Mouse (Mus musculus): ENCODE data around the gene Maff. TPM values are rescaled to one million over a fixed set of nuclear protein-coding genes. Genes with fewer than 3 reads are reported as not detected.

The Maff gene
- polyA plus RNA-seq, 1 experiment from 2014 or later = 0.81 TPM

DNA sequence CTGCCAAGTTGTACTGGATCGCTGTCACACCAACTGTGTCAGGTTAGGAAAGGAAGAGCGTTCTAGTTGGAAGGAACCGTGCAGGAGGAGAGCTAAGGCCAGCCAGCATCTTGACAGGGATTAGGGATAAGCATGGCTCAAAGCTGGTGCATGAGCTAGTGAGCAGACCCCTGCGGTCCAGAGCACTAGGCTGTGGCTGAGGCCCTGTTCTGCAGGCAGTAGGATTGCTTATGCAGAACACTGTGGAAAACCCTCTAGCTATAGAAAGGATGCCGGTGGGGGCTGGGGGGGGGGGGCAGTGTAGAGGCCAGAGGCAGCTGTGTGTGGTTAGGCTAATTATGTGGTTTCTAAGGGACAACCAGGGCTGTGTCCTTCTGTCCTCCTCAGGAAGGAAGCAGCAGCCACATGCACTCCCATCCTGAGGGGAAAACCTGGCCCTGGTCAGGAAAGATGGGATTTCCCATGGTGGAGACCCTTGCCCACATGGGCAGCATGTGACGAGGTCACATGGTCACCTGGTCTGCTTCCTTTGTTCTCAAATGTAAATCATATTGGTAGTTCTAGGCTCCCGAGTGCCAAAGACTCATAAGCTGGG lies 11.3 kb upstream of the Maff start:
- 61% methylated on average over 7 of the region's 7 CpGs for WGBS
- Histone ChIP-seq H3K4me1 (no peaks in the 10 kb centered on the region), H3K36me3 (no peaks in the 10 kb centered on the region), H3K4me3 (replicated peaks) (no peak overlapping the region), H3K9ac (replicated peaks) (no peak overlapping the region), H3K27ac (replicated peaks) (no peak overlapping the region), H3K4me2 (no peak overlapping the region), H3K9me3 (replicated peaks) (no peaks in the 10 kb centered on the region), H3K27me3 (replicated peaks) (no peaks in the 10 kb centered on the region)
- ATAC-seq (ENCODE audit: low FRiP score) = no peak

DNA sequence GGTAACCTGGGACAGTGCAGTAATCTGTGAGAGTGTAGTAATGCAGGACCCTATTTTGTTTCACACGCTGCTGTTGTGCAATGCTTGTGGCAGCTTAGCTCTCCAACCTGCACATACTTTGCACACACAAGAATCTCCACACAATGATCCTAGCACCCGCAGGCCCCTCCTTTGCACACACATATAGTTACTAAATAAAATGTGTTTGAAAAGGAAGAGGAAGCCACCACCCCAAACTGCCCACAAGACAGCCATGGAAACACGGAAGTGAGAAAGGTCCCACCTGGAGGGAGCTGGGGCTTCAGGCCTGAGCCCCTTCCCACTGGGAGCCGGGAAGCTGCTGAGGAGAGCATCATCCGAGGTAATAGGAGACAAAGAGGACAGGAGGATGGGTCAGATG lies 7.4 kb upstream of the Maff start:
- H3K4me2 ChIP-seq = no peak overlapping the region
- H3K27me3 ChIP-seq (replicated peaks) = no peaks in the 10 kb centered on the region
- no peak for ATAC-seq (ENCODE audit: low FRiP score)
- no peaks in the 10 kb centered on the region for H3K4me1 ChIP-seq
- no peaks in the 10 kb centered on the region for H3K9me3 ChIP-seq (replicated peaks)
- H3K4me3 ChIP-seq (replicated peaks) = no peak overlapping the region
- WGBS = 76% methylated on average over 5 of the region's 5 CpGs
- no peak overlapping the region for H3K9ac ChIP-seq (replicated peaks)
- no peak overlapping the region for H3K27ac ChIP-seq (replicated peaks)
- no peaks in the 10 kb centered on the region for H3K36me3 ChIP-seq

DNA sequence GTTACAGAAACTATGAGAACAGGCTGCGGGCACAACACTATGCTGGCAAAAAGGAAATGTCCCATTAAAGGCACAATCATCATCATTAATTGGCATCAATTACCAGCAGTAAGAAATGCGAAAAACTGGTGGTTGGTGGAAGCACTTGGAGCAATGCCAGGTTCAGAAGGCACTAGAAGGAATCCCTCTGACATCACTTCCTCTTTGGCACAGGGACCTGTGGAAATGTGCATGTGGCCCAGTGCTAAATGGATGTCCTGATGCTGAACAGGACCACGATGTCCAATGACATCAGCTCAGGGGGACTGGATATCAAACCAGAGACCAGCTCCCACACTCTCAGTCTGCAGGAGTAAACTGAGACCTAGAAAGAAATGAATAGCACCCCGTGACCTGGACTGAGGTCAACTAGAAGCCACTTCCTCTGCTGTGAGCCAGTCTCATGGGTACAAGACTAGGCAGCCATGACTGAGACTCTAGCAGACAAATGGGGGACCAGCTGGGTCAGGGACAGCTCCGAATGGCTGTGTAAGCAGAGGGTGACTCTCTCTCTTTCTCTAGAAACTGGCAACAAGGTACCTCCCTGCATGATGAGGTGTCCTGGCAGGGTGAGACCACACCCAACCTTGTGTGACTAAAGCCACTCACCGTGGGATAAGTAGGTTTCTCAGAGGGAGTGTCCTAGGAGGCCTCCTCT lies 3.6 kb upstream of the Maff start:
- Histone ChIP-seq H3K36me3 (no peaks in the 10 kb centered on the region), H3K9ac (replicated peaks) (no peak overlapping the region), H3K4me1 (peaks cover 3% of the 10 kb centered on the region), H3K9me3 (replicated peaks) (no peaks in the 10 kb centered on the region), H3K4me2 (no peak overlapping the region), H3K4me3 (replicated peaks) (no peak overlapping the region), H3K27me3 (replicated peaks) (no peaks in the 10 kb centered on the region), H3K27ac (replicated peaks) (no peak overlapping the region)
- no peak for ATAC-seq (ENCODE audit: low FRiP score)
- 76% methylated on average over 6 of the region's 6 CpGs for WGBS

DNA sequence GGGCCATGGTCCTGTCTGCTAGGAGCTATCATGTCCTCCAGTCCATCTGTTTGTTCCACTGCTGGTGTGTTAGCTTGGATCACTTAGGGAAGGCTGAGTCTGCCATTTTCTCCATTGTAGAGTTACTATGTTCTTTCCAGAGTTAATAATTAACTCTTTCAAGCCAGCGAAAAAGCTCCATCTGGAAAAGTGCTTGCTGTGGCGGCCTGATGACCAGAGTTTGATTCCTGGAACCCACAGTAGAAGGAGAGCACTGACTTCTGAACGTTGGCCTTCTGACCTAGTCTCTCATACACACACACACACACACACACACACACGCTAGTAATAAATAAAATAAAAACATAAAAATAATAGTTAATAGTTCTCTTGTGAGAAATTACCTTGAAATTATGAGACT lies 1.8 kb upstream of the Maff start:
- no peak for ATAC-seq (ENCODE audit: low FRiP score)
- WGBS = 53% methylated on average over 4 of the region's 4 CpGs
- no peaks in the 10 kb centered on the region for H3K36me3 ChIP-seq
- no peak overlapping the region for H3K9ac ChIP-seq (replicated peaks)
- H3K4me1 ChIP-seq = peaks cover 17% of the 10 kb centered on the region
- H3K4me2 ChIP-seq = no peak overlapping the region
- H3K27ac ChIP-seq (replicated peaks) = no peak overlapping the region
- H3K4me3 ChIP-seq (replicated peaks) = no peak overlapping the region
- H3K27me3 ChIP-seq (replicated peaks) = peaks cover 9% of the 10 kb centered on the region
- H3K9me3 ChIP-seq (replicated peaks) = no peaks in the 10 kb centered on the region

GRCm38 (mm10) chr15:79347165-79347844 lies 884 bp downstream of the Maff start:
- H3K4me1 ChIP-seq = peaks cover 24% of the 10 kb centered on the region
- H3K4me3 ChIP-seq (replicated peaks) = peak overlapping the region; percentile 85
- H3K36me3 ChIP-seq = no peaks in the 10 kb centered on the region
- H3K9ac ChIP-seq (replicated peaks) = peak overlapping the region; percentile 75
- ATAC-seq (ENCODE audit: low FRiP score) = peak; percentile 90
- under 1% methylated on average over 52 of the region's 61 CpGs for WGBS
- H3K9me3 ChIP-seq (replicated peaks) = no peaks in the 10 kb centered on the region
- peaks cover 13% of the 10 kb centered on the region for H3K27me3 ChIP-seq (replicated peaks)
- peak overlapping the region; percentile 97 for H3K4me2 ChIP-seq
- H3K27ac ChIP-seq (replicated peaks) = peak overlapping the region; percentile 85

GRCm38 (mm10) chr15:79347845-79348506 lies 1.6 kb downstream of the Maff start:
- Histone ChIP-seq H3K4me1 (peaks cover 24% of the 10 kb centered on the region), H3K27me3 (replicated peaks) (peaks cover 13% of the 10 kb centered on the region), H3K4me3 (replicated peaks) (peak overlapping the region; percentile 85), H3K36me3 (no peaks in the 10 kb centered on the region), H3K9me3 (replicated peaks) (no peaks in the 10 kb centered on the region), H3K4me2 (peak overlapping the region; percentile 97), H3K9ac (replicated peaks) (peak overlapping the region; percentile 75), H3K27ac (replicated peaks) (peak overlapping the region; percentile 85)
- peak; percentile 43 for ATAC-seq (ENCODE audit: low FRiP score)
- under 1% methylated on average over 41 of the region's 46 CpGs for WGBS

- Histone ChIP-seq H3K9ac (replicated peaks) (no peak overlapping the region), H3K4me1 (peaks cover 24% of the 10 kb centered on the region), H3K27me3 (replicated peaks) (peaks cover 13% of the 10 kb centered on the region), H3K36me3 (no peaks in the 10 kb centered on the region), H3K4me2 (peak overlapping the region; percentile 97), H3K4me3 (replicated peaks) (peak overlapping the region; percentile 85), H3K27ac (replicated peaks) (no peak overlapping the region), H3K9me3 (replicated peaks) (no peaks in the 10 kb centered on the region)
- no peak for ATAC-seq (ENCODE audit: low FRiP score)
- 71% methylated on average over 8 of the region's 8 CpGs for WGBS
These were observed 2.2 kb downstream of the Maff start for GRCm38 (mm10) chr15:79348651-79349050.

DNA sequence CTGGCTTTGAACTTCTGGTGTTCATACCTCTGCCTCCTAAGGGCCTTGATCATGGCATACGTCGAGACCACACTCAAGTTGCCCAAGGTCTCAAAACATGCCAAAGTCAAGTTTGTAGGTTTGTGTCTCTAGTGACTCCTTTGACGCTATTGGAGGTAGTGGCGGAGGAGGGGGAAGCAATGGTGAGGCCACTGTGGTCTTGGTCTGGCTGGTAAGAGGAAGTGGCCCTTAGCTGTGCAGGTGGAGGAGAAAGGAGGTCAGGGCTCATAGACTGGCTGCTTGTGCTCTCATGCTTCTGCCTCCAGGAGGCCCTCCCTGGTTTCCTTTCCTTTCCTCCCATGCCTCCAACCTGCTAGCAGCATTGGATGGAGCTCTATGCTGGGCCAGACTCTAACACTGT lies 4.4 kb downstream of the Maff start:
- H3K4me2 ChIP-seq = no peak overlapping the region
- no peaks in the 10 kb centered on the region for H3K9me3 ChIP-seq (replicated peaks)
- no peak for ATAC-seq (ENCODE audit: low FRiP score)
- peaks cover 18% of the 10 kb centered on the region for H3K27me3 ChIP-seq (replicated peaks)
- no peak overlapping the region for H3K4me3 ChIP-seq (replicated peaks)
- H3K36me3 ChIP-seq = no peaks in the 10 kb centered on the region
- no peak overlapping the region for H3K9ac ChIP-seq (replicated peaks)
- H3K27ac ChIP-seq (replicated peaks) = no peak overlapping the region
- peaks cover 24% of the 10 kb centered on the region for H3K4me1 ChIP-seq
- 98% methylated on average over 4 of the region's 4 CpGs for WGBS

DNA sequence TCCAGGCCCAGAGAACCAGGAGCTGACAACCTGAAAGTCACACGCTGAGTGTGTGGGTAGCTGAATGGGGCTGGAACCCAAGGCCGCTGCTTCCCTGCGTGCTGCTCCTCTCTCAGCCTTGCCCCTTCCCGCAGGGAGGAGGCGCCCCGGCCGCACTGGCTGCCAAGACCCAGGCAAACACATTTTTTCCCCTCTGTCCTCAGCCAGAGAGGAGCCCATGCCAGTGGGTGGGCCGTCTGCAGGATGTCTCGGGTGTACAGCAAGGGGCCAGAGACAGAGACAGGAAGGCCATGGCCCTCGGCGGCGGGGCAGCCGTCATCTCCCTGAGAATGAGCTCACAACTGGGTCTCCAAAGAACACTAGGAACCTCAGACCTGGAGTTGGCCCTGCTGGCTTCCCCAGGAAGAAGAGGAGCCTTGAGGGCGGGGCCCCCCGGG lies 4.9 kb downstream of the Maff start:
- Histone ChIP-seq H3K4me1 (peaks cover 29% of the 10 kb centered on the region), H3K36me3 (no peaks in the 10 kb centered on the region), H3K4me2 (no peak overlapping the region), H3K27ac (replicated peaks) (no peak overlapping the region), H3K9me3 (replicated peaks) (no peaks in the 10 kb centered on the region), H3K4me3 (replicated peaks) (no peak overlapping the region), H3K27me3 (replicated peaks) (peaks cover 22% of the 10 kb centered on the region), H3K9ac (replicated peaks) (no peak overlapping the region)
- WGBS = 36% methylated on average over 15 of the region's 15 CpGs
- ATAC-seq (ENCODE audit: low FRiP score) = no peak

GRCm38 (mm10) chr15:79352479-79352878 lies 6.1 kb downstream of the Maff start:
- Histone ChIP-seq H3K27ac (replicated peaks) (no peak overlapping the region), H3K4me1 (peaks cover 36% of the 10 kb centered on the region), H3K27me3 (replicated peaks) (peaks cover 25% of the 10 kb centered on the region), H3K9me3 (replicated peaks) (no peaks in the 10 kb centered on the region), H3K9ac (replicated peaks) (no peak overlapping the region), H3K4me3 (replicated peaks) (no peak overlapping the region), H3K4me2 (no peak overlapping the region), H3K36me3 (no peaks in the 10 kb centered on the region)
- no peak for ATAC-seq (ENCODE audit: low FRiP score)
- WGBS = 89% methylated on average over 6 of the region's 6 CpGs

DNA sequence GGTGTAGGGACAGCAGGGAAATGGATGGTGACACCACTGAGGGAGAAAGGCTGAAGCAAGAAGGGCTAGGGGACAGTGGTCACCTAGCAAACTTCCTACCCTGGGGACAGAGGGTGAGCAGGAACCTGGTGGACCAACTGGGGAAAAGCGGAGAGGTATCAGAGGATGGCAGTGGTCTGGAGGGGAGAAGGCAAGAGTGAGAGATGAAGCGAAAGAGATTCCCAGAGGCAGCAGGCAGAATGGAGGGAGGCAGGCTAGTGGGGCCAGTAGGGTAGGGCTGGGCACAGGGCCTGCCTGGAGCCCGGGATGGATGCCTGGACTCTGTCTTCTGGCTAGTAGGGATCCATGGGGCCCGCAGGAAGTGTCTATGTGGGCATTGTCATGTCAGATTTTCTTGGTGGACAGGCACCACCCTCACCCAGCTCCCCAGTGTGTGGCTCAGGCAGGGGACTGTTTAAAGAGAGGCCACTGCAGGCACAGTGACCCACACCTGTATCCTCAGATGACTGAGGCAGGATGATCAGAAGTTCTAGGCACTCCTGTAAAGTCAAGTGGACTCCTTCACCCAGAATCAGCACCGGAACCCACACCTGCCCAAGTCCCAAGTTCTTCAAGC lies 7.4 kb downstream of the Maff start:
- Histone ChIP-seq H3K4me3 (replicated peaks) (no peak overlapping the region), H3K36me3 (no peaks in the 10 kb centered on the region), H3K27me3 (replicated peaks) (peaks cover 23% of the 10 kb centered on the region), H3K4me1 (peaks cover 37% of the 10 kb centered on the region), H3K9ac (replicated peaks) (no peak overlapping the region), H3K4me2 (no peak overlapping the region), H3K27ac (replicated peaks) (no peak overlapping the region), H3K9me3 (replicated peaks) (no peaks in the 10 kb centered on the region)
- no peak for ATAC-seq (ENCODE audit: low FRiP score)
- WGBS = 93% methylated on average over 5 of the region's 5 CpGs
